Mouse (Mus musculus): ENCODE measurements around the gene 2410004B18Rik. TPM values are rescaled to one million over a fixed set of nuclear protein-coding genes. Genes with fewer than 3 reads are reported as not detected.
A peak's percentile ranks its signal among the peaks of the same experiment; 100 is the strongest.

2410004B18Rik gene
- polyA plus RNA-seq, 1 experiment from 2014 or later: 55.7 TPM

DNA sequence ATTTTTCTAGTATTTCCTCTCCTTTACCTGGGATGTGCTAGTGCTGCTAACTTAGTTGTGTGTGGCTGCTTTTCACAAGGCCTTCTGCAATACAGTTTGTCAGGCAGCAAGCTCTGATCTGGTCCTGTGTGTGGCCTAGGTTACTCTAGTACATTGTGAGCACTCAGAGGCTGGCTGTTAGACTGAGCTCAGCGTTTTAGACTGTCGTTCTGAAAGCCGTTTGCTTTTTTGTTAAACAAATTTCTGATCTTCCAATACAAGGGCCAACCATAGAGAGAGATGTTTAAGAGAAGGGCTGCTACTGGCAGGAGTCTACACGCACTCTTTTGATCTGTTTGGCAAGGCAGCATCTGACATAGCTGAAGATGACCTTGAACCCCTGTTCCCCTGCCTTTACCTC lies 2.2 kb downstream of the 2410004B18Rik start:
- WGBS: 90% methylated on average over 4 of the region's 4 CpGs
- H3K27me3 ChIP-seq (ENCODE audit: insufficient read depth, poor library complexity, severe bottlenecking): no peaks in the 10 kb centered on the region
- no peak for DNase-seq (ENCODE audit: low spot score)
- H3K4me1 ChIP-seq: peaks cover 27% of the 10 kb centered on the region
- no peaks in the 10 kb centered on the region for H3K9me3 ChIP-seq
- no peak overlapping the region for H3K4me3 ChIP-seq
- no peak overlapping the region for H3K27ac ChIP-seq
- peaks cover 41% of the 10 kb centered on the region for H3K36me3 ChIP-seq

DNA sequence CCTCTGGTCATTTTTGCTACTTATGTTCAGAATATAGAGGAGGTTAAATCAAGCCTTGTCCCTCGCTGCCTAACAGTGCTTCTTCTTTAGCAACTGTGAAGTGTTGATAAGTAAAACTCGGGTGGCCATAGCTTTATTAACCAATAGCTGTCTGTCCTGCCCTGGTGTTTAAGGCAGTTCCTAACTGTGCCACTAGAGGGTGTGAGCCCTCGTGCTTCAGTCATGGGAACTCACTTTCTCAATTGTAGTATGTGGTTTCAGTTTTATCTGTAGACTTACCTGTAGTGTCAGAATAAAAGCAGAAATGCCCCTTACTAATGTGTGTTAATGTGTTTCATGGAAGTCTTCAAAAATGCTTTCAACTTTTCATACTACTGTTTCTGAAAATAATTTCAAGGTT lies 4.2 kb downstream of the 2410004B18Rik start:
- peak; percentile 91 for DNase-seq (ENCODE audit: low spot score)
- Histone ChIP-seq H3K27ac (no peak overlapping the region), H3K27me3 (ENCODE audit: insufficient read depth, poor library complexity, severe bottlenecking) (no peaks in the 10 kb centered on the region), H3K4me3 (no peak overlapping the region), H3K9me3 (no peaks in the 10 kb centered on the region), H3K36me3 (peaks cover 48% of the 10 kb centered on the region), H3K4me1 (peaks cover 41% of the 10 kb centered on the region)
- WGBS: 7% methylated on average over 3 of the region's 3 CpGs

DNA sequence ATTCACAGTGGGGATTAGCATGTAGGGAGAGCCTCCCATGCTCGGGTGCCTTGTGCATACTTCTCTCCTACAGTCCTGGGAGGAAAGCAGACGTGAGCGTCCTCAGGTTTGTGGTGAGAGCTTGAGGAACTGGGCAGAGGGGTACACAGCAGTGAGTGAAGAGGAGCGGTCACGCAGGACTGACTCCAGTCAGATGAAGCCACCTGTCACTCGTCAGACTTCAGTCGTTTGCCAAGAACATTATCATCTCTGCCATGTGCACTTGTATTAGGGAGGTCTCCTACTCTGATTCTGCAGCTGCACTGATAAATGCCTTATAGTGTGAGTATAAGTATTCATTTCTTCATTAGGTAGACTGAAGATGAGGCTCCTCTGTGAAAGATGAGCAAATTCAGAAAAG lies 6.5 kb downstream of the 2410004B18Rik start:
- Histone ChIP-seq H3K9me3 (no peaks in the 10 kb centered on the region), H3K4me1 (peaks cover 36% of the 10 kb centered on the region), H3K27ac (no peak overlapping the region), H3K4me3 (no peak overlapping the region), H3K27me3 (ENCODE audit: insufficient read depth, poor library complexity, severe bottlenecking) (no peaks in the 10 kb centered on the region), H3K36me3 (peaks cover 44% of the 10 kb centered on the region)
- DNase-seq (ENCODE audit: low spot score): no peak
- WGBS: 84% methylated on average over 7 of the region's 7 CpGs

DNA sequence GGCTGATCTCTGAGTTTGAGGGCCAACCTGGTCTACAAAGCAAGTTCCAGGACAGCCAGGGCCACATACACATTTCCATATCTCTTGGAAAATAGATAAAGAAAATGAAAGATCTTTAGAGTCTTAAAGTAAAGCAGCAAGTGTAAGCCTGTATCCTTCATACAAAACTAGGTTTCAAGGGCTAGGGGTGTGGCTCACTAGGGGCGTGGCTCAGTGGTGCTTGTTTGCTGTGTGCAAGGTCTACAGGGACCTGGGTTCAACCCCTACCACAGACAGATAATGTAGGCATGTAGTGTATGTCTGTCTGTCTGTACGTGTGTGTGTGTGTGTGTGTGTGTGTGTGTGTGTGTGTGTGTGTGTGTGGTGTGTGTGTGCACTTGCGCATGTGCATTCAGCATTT lies 8.1 kb downstream of the 2410004B18Rik start:
- WGBS: 73% methylated on average over 3 of the region's 3 CpGs
- Histone ChIP-seq H3K36me3 (peaks cover 31% of the 10 kb centered on the region), H3K27ac (peak overlapping the region; percentile 77; the same call in 1 of the 2 replicates), H3K9me3 (no peaks in the 10 kb centered on the region), H3K27me3 (ENCODE audit: insufficient read depth, poor library complexity, severe bottlenecking) (no peaks in the 10 kb centered on the region), H3K4me3 (no peak overlapping the region), H3K4me1 (peaks cover 36% of the 10 kb centered on the region)
- DNase-seq (ENCODE audit: low spot score): no peak

DNA sequence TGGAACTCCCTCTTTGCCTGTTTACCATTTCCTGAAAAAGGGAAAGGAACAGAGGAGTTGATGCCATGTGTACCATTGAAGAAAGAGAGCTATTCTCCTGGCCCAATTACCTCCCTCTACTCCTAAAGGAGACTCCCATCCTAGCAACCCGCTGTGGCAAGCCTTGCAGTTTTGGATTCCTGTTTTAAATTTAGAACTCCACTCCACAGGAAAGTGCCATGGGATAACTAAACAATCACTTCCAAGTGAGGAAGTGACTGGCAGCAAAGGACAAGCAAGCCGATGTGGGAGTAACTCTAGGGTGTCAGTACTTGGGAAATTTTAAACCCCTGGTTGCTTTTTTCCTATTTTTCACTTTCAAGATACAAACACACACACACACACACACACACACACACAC lies 8.8 kb downstream of the 2410004B18Rik start:
- 15% methylated on average over 2 of the region's 2 CpGs for WGBS
- Histone ChIP-seq H3K4me3 (no peak overlapping the region), H3K27ac (peak overlapping the region; percentile 77), H3K27me3 (ENCODE audit: insufficient read depth, poor library complexity, severe bottlenecking) (no peaks in the 10 kb centered on the region), H3K4me1 (peaks cover 40% of the 10 kb centered on the region), H3K9me3 (no peaks in the 10 kb centered on the region), H3K36me3 (peaks cover 24% of the 10 kb centered on the region)
- no peak for DNase-seq (ENCODE audit: low spot score)

DNA sequence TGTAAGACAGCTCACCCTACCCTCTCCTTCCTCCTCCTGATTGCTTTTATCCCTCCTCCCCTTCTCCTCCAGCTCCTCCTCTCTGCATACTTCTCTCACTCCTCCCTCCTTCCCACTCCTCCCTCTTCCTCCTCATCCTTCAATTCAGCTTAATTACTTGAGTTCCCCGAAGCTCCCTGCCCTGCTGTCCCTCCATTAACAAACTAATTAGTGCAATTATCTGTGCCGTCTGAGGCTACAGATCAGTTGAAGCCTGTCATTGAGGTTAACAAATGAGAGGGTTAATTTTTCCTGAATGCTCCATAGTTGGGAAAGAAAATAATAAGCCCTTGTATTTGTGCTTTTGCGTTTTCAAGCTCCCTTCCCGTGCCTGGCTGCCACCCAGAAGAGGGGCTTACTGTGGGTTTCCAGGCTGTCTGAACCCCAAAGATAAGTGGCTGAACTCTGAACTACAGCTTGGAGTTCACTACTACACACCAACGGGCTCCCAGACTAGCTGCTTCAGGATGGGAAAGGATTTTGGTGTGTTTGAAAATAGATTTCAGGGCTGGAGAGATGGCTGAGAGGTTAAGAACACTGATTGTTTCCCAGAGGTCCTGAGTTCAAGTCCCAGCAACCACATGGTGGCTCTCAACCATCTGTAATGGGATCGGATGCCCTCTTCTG lies 9.9 kb downstream of the 2410004B18Rik start:
- Histone ChIP-seq H3K4me3 (no peak overlapping the region), H3K27me3 (ENCODE audit: insufficient read depth, poor library complexity, severe bottlenecking) (no peaks in the 10 kb centered on the region), H3K9me3 (no peaks in the 10 kb centered on the region), H3K4me1 (peaks cover 44% of the 10 kb centered on the region), H3K36me3 (peaks cover 24% of the 10 kb centered on the region), H3K27ac (peak overlapping the region; percentile 77; the same call in 1 of the 2 replicates)
- 43% methylated on average over 6 of the region's 6 CpGs for WGBS
- DNase-seq (ENCODE audit: low spot score): no peak

DNA sequence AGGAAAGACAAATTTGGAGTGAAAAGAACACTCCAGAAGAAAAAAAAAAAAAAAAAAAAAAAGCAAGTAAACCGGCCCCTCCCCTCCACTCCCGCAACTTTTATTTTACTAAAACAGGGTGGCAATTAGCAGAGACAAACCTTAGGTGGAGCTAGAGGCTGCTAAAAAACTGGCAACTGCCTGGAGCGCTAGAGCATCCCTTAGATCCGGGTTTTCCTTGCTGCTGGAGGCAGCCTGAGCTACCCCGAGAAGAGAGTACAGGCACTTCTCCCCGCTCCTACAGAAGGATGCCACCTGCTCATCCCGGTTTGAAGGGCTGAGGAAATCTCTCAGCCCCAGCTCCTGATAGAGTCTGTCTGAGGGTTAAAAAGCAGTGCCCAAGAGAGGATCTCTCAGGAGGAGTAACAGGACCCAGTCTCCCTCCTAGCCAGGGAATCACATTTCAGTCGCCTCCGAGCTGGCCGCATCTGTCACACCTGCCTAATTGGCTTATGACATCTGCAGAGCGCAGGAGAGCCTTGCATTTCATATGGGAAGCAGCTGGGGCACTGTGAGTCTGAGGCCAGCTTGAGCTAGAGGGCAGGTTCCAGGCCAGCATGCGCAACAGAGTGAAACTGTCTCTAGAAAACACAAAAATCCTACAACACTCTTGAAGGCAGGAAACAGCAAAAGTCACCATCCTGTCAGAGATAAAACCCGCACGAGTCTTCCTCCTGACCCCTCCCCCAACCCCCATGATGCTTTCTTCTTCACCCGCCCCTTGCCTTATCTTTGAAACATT lies 12.4 kb downstream of the 2410004B18Rik start:
- Histone ChIP-seq H3K27ac (peak overlapping the region; percentile 37), H3K27me3 (ENCODE audit: insufficient read depth, poor library complexity, severe bottlenecking) (no peaks in the 10 kb centered on the region), H3K4me1 (peaks cover 49% of the 10 kb centered on the region), H3K4me3 (peak overlapping the region; percentile 42), H3K9me3 (no peaks in the 10 kb centered on the region), H3K36me3 (peaks cover 4% of the 10 kb centered on the region)
- DNase-seq (ENCODE audit: low spot score): peak; percentile 83
- 3% methylated on average over 15 of the region's 15 CpGs for WGBS

DNA sequence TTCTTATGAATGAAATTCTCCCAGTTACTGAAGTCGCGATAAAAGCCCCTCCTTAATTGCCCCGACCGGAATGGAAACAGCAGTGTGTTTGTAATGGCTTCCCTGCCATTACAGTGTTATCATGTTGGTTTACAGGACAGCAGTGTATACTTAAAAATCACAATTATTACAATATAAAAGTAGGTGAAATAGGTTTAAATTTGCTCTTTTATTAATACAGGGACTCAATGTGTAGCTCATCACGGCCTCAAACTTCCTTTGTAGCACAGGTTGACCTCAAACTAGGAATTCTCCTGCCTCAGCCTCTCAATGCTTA lies 13.0 kb downstream of the 2410004B18Rik start:
- Histone ChIP-seq H3K4me1 (peaks cover 47% of the 10 kb centered on the region), H3K27ac (0 out of 2 replicates have a peak overlapping the region, but pooled peaks have one; percentile 67), H3K9me3 (no peaks in the 10 kb centered on the region), H3K36me3 (peaks cover under 1% of the 10 kb centered on the region; the same call in 1 of the 2 replicates), H3K27me3 (ENCODE audit: insufficient read depth, poor library complexity, severe bottlenecking) (no peaks in the 10 kb centered on the region), H3K4me3 (peak overlapping the region; percentile 42; the same call in 1 of the 2 replicates)
- no peak for DNase-seq (ENCODE audit: low spot score)
- WGBS: 27% methylated on average over 5 of the region's 5 CpGs

DNA sequence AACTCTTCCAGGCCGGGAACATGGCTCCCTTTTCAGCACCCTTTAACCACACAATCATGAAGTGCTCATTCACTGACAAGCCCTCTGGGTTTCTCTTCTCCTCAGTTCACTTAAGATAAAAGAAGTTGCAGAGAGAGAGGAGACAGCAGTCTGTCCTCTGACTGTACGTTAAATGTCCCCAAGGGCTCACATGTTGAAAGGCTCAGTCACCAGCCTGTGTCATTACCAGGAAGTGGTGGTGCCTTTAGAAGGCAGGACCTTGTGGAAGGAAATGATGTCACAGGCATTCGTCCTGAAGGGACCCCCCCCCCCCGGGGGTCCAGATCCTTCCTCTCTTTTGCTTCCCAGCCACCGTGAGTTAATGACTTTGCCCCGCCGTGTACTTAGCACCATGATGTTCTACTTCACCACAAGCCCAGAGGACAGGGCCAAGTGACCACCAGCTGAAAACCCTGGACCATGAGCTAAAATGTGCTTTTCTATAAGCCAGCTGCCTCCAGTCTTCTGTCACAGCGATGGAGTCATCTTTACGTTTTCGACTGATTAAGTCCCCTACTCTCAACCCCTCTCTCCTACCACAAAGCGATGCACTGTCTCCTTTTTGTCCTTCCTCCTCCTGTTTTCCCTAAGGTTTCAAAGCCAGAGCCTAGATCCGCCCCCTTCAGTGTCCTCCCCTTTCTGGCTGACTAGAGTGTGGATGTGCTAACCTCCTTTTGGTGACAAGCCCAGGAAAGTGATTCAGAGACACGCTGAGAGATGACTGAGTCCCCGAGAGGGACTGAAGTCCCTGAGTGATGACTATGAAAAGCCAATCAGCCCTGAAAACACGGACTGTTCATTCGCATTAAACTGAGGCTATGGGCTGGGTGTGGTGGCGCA lies 13.7 kb downstream of the 2410004B18Rik start:
- Histone ChIP-seq H3K4me3 (no peak overlapping the region), H3K4me1 (peaks cover 39% of the 10 kb centered on the region), H3K36me3 (no peaks in the 10 kb centered on the region), H3K27ac (peak overlapping the region; percentile 67; the same call in 1 of the 2 replicates), H3K27me3 (ENCODE audit: insufficient read depth, poor library complexity, severe bottlenecking) (no peaks in the 10 kb centered on the region), H3K9me3 (no peaks in the 10 kb centered on the region)
- no peak for DNase-seq (ENCODE audit: low spot score)
- 46% methylated on average over 17 of the region's 17 CpGs for WGBS

DNA sequence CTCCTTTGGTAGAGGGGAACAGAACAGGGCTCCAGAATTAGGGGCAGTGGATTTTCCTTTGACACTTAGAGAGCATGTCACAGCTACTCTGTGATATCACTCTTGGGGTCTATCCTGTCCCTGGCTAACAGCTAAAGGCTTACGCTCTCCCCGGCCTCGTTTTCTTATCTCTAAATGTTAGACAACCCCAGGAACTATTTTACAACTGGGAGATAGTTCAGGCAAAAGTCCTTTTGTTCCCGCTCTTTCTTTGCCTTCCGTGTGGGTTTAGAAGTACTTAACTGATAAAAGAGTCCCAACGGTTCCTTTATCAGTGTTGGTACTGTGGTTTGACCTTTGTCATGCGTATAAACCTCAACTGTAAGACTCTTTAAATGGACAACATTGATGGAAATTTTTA lies 15.1 kb downstream of the 2410004B18Rik start:
- H3K27ac ChIP-seq: peak overlapping the region; percentile 72; the same call in 1 of the 2 replicates
- DNase-seq (ENCODE audit: low spot score): no peak
- H3K27me3 ChIP-seq (ENCODE audit: insufficient read depth, poor library complexity, severe bottlenecking): no peaks in the 10 kb centered on the region
- WGBS: 16% methylated on average over 7 of the region's 7 CpGs
- H3K9me3 ChIP-seq: no peaks in the 10 kb centered on the region
- peaks cover 28% of the 10 kb centered on the region for H3K4me1 ChIP-seq
- H3K4me3 ChIP-seq: no peak overlapping the region
- H3K36me3 ChIP-seq: no peaks in the 10 kb centered on the region

DNA sequence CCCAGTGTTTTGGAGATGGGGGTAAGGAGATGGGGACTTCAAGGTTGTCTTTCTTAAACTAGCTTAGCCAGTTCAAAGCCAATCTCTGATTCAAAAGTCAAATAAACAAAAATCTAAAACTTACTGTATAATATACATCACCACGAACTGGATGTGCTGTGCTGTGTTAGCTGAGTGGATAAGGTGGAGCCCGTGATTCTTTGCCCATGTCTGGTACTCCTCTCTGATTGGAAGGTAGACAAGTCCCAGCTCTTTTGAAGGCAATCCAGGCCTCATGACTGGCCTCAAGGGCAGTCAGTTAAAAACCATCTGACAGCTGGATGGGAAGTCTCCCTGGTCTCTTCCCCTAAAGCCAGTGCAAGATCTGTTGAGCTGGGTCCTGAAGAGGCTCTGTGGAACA lies 15.6 kb downstream of the 2410004B18Rik start:
- WGBS: 67% methylated on average over 2 of the region's 2 CpGs
- H3K27me3 ChIP-seq (ENCODE audit: insufficient read depth, poor library complexity, severe bottlenecking): no peaks in the 10 kb centered on the region
- H3K9me3 ChIP-seq: no peaks in the 10 kb centered on the region
- DNase-seq (ENCODE audit: low spot score): no peak
- H3K27ac ChIP-seq: no peak overlapping the region
- peaks cover 28% of the 10 kb centered on the region for H3K4me1 ChIP-seq
- no peak overlapping the region for H3K4me3 ChIP-seq
- no peaks in the 10 kb centered on the region for H3K36me3 ChIP-seq

DNA sequence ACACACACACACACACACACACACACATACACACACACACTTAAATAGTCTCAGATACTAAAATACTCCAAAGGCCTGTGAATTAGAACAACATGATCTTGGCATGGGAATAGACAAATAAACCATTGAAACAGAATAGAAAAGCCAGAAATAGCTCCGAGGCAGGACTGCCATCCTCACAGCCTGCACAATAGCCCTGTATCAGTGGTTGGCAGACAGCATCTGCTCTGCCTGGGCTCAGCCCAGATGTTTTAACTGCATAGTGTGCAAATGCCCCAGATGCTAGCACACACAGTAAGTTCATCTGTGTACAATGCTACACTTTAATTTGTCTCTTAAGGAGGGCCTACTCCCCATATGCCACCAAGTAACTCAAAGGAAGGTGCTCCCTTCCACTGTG lies 22.0 kb downstream of the 2410004B18Rik start:
- Histone ChIP-seq H3K9me3 (no peaks in the 10 kb centered on the region), H3K27me3 (ENCODE audit: insufficient read depth, poor library complexity, severe bottlenecking) (peaks cover 6% of the 10 kb centered on the region; the same call in 1 of the 2 replicates), H3K27ac (no peak overlapping the region), H3K36me3 (no peaks in the 10 kb centered on the region), H3K4me3 (no peak overlapping the region), H3K4me1 (peaks cover 26% of the 10 kb centered on the region)
- DNase-seq (ENCODE audit: low spot score): no peak
- WGBS: 58% methylated on average over 1 of the region's 1 CpGs
